21 mouse cellular contexts compared by ENCODE assay signal in the genomic region with DNA sequence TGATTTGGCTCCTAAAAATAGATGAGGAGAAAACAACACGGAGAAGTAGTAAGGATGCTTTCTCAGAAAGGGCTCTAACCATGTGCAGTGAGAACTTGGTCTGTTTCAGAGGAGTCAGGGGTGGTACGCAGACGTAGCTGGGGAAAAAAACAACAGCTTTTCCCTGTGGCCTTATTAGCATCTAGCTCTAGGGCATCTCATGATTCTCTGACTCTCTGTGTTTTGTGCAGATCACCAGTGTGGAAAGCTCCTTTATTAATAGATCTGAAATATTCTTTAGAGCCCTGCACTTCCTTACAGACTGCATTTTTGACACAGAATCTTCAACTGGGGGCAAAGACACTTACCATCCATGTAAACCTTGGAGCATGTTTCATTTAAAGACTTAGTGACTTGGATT.
A peak's percentile ranks its signal among the peaks of the same experiment; 100 is the strongest.
DNase-seq lines count a peak whose midpoint lies in the region; ATAC-seq and TF ChIP-seq lines count a peak whose summit lies in the region.
"Had no signal": no experiment of that assay in that cellular context is flagged by ENCODE, and none has a peak within 500 bp of the region (broad histone marks: within the 10 kb centered on the region; RNA-seq: fewer than 3 reads in every experiment).

No protein-coding gene starts in this region.

- no peaks in the 10 kb centered on the region for H3K36me3 ChIP-seq in hindbrain, embryonic 10.5 days
- no peaks in the 10 kb centered on the region for H3K36me3 ChIP-seq in hindbrain, postnatal 0 days (ENCODE audit: insufficient read depth, low read length)
- no peaks in the 10 kb centered on the region for H3K36me3 ChIP-seq in forebrain, embryonic 15.5 days
- H3K36me3 ChIP-seq in hindbrain, embryonic 13.5 days = no peaks in the 10 kb centered on the region
- no peaks in the 10 kb centered on the region for H3K36me3 ChIP-seq in midbrain, embryonic 16.5 days (ENCODE audit: control insufficient read depth, insufficient read depth, low read length)
- H3K36me3 ChIP-seq: embryonic facial prominence, embryonic 13.5 days; lung, embryonic 15.5 days had no signal

- no peak overlapping the region for H3K4me2 ChIP-seq in hindbrain, postnatal 0 days (ENCODE audit: low read depth, low read length)
- no peak overlapping the region for H3K4me2 ChIP-seq in forebrain, embryonic 15.5 days (replicated peaks)
- H3K4me2 ChIP-seq in hindbrain, embryonic 13.5 days = no peak overlapping the region
- peak overlapping the region; percentile 26; the same call in 1 of the 2 replicates for H3K4me2 ChIP-seq in midbrain, embryonic 16.5 days (ENCODE audit: low read length)
- H3K4me2 ChIP-seq: embryonic facial prominence, embryonic 13.5 days; lung, embryonic 15.5 days had no signal

- H3K27me3 ChIP-seq in hindbrain, embryonic 10.5 days (ENCODE audit: insufficient read depth, poor library complexity, severe bottlenecking) = no peaks in the 10 kb centered on the region
- H3K27me3 ChIP-seq in hindbrain, postnatal 0 days (ENCODE audit: insufficient read depth, low read length) = no peaks in the 10 kb centered on the region
- no peaks in the 10 kb centered on the region for H3K27me3 ChIP-seq in forebrain, embryonic 15.5 days
- no peaks in the 10 kb centered on the region for H3K27me3 ChIP-seq in hindbrain, embryonic 13.5 days
- no peaks in the 10 kb centered on the region for H3K27me3 ChIP-seq in midbrain, embryonic 16.5 days (ENCODE audit: control insufficient read depth, insufficient read depth, low read depth, low read length)
- H3K27me3 ChIP-seq: embryonic facial prominence, embryonic 13.5 days; lung, embryonic 15.5 days had no signal

- no peak for DNase-seq in hindbrain, embryonic 10.5 days (ENCODE audit: low spot score)
- DNase-seq in hindbrain, postnatal 0 days (ENCODE audit: low spot score) = no peak
- DNase-seq in cerebellum, adult 18-20 months = no peak
- no peak for DNase-seq in left cerebral cortex, postnatal 36 days (ENCODE audit: low spot score in 2 of 2)
- DNase-seq: adrenal gland, adult 2 months; cerebellum, adult 9-10 months; gastrocnemius, postnatal 36 days; heart, postnatal 10 days; kidney, adult 2 months; kidney, postnatal 4 days; layer of hippocampus, adult 9-11 months; lung, postnatal 4 days; right cerebral cortex, adult 18-20 months; thymus, postnatal 14 days had no signal

- peaks cover 17% of the 10 kb centered on the region for H3K4me1 ChIP-seq in hindbrain, embryonic 10.5 days (replicated peaks)
- no peaks in the 10 kb centered on the region for H3K4me1 ChIP-seq in hindbrain, postnatal 0 days (ENCODE audit: insufficient read depth, low read length)
- H3K4me1 ChIP-seq in forebrain, embryonic 15.5 days = peaks cover 13% of the 10 kb centered on the region; the same call in 1 of the 2 replicates
- H3K4me1 ChIP-seq in hindbrain, embryonic 13.5 days (replicated peaks) = peaks cover 9% of the 10 kb centered on the region
- H3K4me1 ChIP-seq in midbrain, embryonic 16.5 days (ENCODE audit: control insufficient read depth, insufficient read depth, low read length) = peaks cover 10% of the 10 kb centered on the region
- H3K4me1 ChIP-seq: lung, embryonic 15.5 days had no signal

- ATAC-seq in hindbrain, postnatal 0 days = no peak
- no peak; the same call in 1 of the 2 replicates for ATAC-seq in forebrain, embryonic 15.5 days (replicated peaks)
- no peak for ATAC-seq in hindbrain, embryonic 13.5 days (ENCODE audit: low FRiP score)
- ATAC-seq in midbrain, embryonic 16.5 days = peak; percentile 51; the same call in 1 of the 2 replicates
- ATAC-seq: inflammation-experienced regulatory T-cells, adult 6 months had no signal

- no peaks in the 10 kb centered on the region for H3K9me3 ChIP-seq in hindbrain, embryonic 10.5 days
- no peaks in the 10 kb centered on the region for H3K9me3 ChIP-seq in hindbrain, postnatal 0 days (ENCODE audit: low read length)
- no peaks in the 10 kb centered on the region for H3K9me3 ChIP-seq in forebrain, embryonic 15.5 days
- no peaks in the 10 kb centered on the region for H3K9me3 ChIP-seq in hindbrain, embryonic 13.5 days
- no peaks in the 10 kb centered on the region for H3K9me3 ChIP-seq in midbrain, embryonic 16.5 days (replicated peaks; ENCODE audit: control insufficient read depth, low read length, poor library complexity, severe bottlenecking)
- H3K9me3 ChIP-seq: embryonic facial prominence, embryonic 13.5 days; lung, embryonic 15.5 days had no signal

- no peak overlapping the region for H3K4me3 ChIP-seq in hindbrain, embryonic 10.5 days
- no peak overlapping the region for H3K4me3 ChIP-seq in hindbrain, postnatal 0 days (ENCODE audit: low read length)
- H3K4me3 ChIP-seq in forebrain, embryonic 15.5 days = no peak overlapping the region
- H3K4me3 ChIP-seq in hindbrain, embryonic 13.5 days = no peak overlapping the region
- no peak overlapping the region for H3K4me3 ChIP-seq in midbrain, embryonic 16.5 days (ENCODE audit: low read depth, low read length)
- H3K4me3 ChIP-seq: embryonic facial prominence, embryonic 13.5 days; lung, embryonic 15.5 days had no signal

- WGBS in hindbrain, embryonic 10.5 days = 36% methylated on average over 3 of the region's 3 CpGs
- 15% methylated on average over 3 of the region's 3 CpGs for WGBS in hindbrain, postnatal 0 days
- 21% methylated on average over 3 of the region's 3 CpGs for WGBS in forebrain, embryonic 15.5 days
- WGBS in hindbrain, embryonic 13.5 days = 15% methylated on average over 3 of the region's 3 CpGs
- WGBS in midbrain, embryonic 16.5 days = 15% methylated on average over 3 of the region's 3 CpGs

- H3K27ac ChIP-seq in hindbrain, embryonic 10.5 days = peak overlapping the region; percentile 53
- H3K27ac ChIP-seq in hindbrain, postnatal 0 days = no peak overlapping the region
- peak overlapping the region; percentile 28; the same call in 1 of the 2 replicates for H3K27ac ChIP-seq in forebrain, embryonic 15.5 days (replicated peaks)
- peak overlapping the region; percentile 37; the same call in 1 of the 2 replicates for H3K27ac ChIP-seq in hindbrain, embryonic 13.5 days
- peak overlapping the region; percentile 38 for H3K27ac ChIP-seq in midbrain, embryonic 16.5 days (ENCODE audit: low read length)
- H3K27ac ChIP-seq: embryonic facial prominence, embryonic 13.5 days; liver, embryonic 14.5 days; lung, embryonic 15.5 days had no signal

- no peak for TF ChIP-seq CTCF in hindbrain, postnatal 0 days (IDR thresholded peaks at IDR 0.05; ENCODE audit: low read depth)

- no peak overlapping the region; the same call in 1 of the 2 replicates for H3K9ac ChIP-seq in hindbrain, postnatal 0 days (replicated peaks; ENCODE audit: low read length)
- no peak overlapping the region for H3K9ac ChIP-seq in forebrain, embryonic 15.5 days (replicated peaks)
- no peak overlapping the region for H3K9ac ChIP-seq in hindbrain, embryonic 13.5 days
- H3K9ac ChIP-seq in midbrain, embryonic 16.5 days (ENCODE audit: low read depth, low read length) = no peak overlapping the region
- H3K9ac ChIP-seq: embryonic facial prominence, embryonic 13.5 days; liver, embryonic 14.5 days; lung, embryonic 15.5 days had no signal

- intact Hi-C loops in left cerebral cortex, postnatal 36 days (cut with DNase I) = no loop called here
